Mouse (Mus musculus) midbrain, embryonic 14.5 days (tissue): ENCODE data around the gene Etfdh. TPM values are rescaled to one million over a fixed set of nuclear protein-coding genes. Genes with fewer than 3 reads are reported as not detected.
A peak's percentile ranks its signal among the peaks of the same experiment; 100 is the strongest.

Source experiments
- ATAC-seq: fragments of 200-750 bp; cut with Nextera tagmentation; 2 replicates; pipeline ENCODE4 v1.8.0; 2017; ENCODE audit warnings: moderate number of reproducible peaks, moderate library complexity; ENCODE audit not compliant: low FRiP score, low TSS enrichment
- DNase-seq: peaks from one replicate; pipeline ENCODE4 v3.0.0-alpha.2; 2015
- H3K27ac ChIP-seq: fragments of 300-500 bp; sonication (generic); replicated peaks from 2 replicates; pipeline ENCODE4 v1.5.1; 2014; ENCODE audit warnings: mild to moderate bottlenecking, low read depth, low read length, moderate library complexity
- H3K27me3 ChIP-seq: fragments of 300-500 bp; sonication (generic); 2 replicates; pipeline ENCODE4 v1.6.1; 2014; ENCODE audit warnings: low read length, control low read depth, mixed read lengths; ENCODE audit not compliant: control insufficient read depth, insufficient read depth
- H3K36me3 ChIP-seq: fragments of 300-500 bp; sonication (generic); 2 replicates; pipeline ENCODE4 v1.6.1; 2014; ENCODE audit warnings: low read length, control low read depth; ENCODE audit not compliant: control insufficient read depth, insufficient read depth
- H3K4me1 ChIP-seq: fragments of 300-500 bp; sonication (generic); 2 replicates; pipeline ENCODE4 v1.6.1; 2014; ENCODE audit warnings: mild to moderate bottlenecking, antibody characterized with exemption, low read length, control low read depth; ENCODE audit not compliant: control insufficient read depth, insufficient read depth
- H3K4me2 ChIP-seq: fragments of 300-500 bp; sonication (generic); 2 replicates; pipeline ENCODE4 v1.6.1; 2014; ENCODE audit warnings: mild to moderate bottlenecking, low read length, moderate library complexity
- H3K4me3 ChIP-seq: fragments of 300-500 bp; sonication (generic); replicated peaks from 2 replicates; pipeline ENCODE4 v1.5.1; 2014; ENCODE audit warnings: low read depth, low read length
- H3K9ac ChIP-seq: fragments of 300-500 bp; sonication (generic); replicated peaks from 2 replicates; pipeline ENCODE4 v1.6.1; 2014; ENCODE audit warnings: mild to moderate bottlenecking, low read length, moderate library complexity
- H3K9me3 ChIP-seq: fragments of 300-500 bp; sonication (generic); 2 replicates; pipeline ENCODE4 v1.6.1; 2016; ENCODE audit warnings: low read length, control low read depth, mixed read lengths; ENCODE audit not compliant: control insufficient read depth
- WGBS: fragments of 180-500 bp; shearing (Covaris S2); extraction: QIAGEN DNeasy Blood & Tissue Kit; methylation state at CpG from one replicate; pipeline ENCODE4 v1.1.7; 2014; 5-methylcytosine and 5-hydroxymethylcytosine counted together
- polyA plus RNA-seq: library from polyadenylated mRNA; unstranded; fragments of >200 nt; fragmentation: Nextera tagmentation; extraction: Ambion mirVana; gene quantifications from 2 replicates; pipeline ENCODE4 v1.2.1, GENCODE M21; 2014

The Etfdh gene
- polyA plus RNA-seq, 1 experiment from 2014 or later = 44.7 TPM

DNA sequence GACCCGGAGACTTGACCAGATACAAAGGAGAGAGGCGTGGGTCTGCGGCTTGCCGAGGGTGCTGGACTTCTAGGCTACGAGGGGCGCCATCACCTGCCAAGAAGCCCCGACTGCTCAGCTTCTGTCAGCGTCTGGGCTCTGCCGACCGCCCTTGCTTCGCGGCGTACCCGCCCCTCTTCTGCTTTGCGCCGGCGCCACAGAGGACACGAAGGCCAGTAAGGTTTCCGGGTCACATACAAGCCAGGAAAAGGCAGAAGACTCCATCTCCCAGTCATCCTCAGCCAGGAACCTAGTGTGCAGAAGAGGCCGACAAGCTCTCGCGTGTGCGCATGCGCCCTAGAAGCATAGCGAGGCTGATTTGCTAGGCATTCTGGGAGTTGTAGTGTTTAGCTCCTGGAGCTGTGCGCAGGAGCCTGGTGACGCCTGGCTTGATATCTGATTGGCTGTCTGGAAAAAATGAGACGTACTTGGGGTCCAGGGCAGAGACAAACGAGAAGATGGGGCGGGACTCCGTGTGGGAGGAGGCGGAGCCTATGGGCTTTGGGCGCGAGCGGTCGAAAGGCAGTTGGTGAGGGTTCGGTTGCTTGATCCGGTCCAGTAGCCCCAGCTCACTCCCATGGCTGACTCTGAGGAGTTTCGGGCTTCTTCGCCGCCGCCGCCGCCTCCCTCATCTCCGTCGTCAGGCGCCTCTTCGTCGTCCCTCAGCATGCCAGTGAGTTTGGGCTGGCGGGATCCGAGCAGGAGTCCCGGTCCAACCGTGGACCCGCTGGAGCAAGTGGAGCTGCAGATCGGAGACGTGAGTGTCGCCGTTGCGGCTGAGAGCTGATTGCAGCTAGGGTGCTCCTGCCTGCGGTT, 512 bp downstream of the Etfdh start, which contains the start of gene 4930579G24Rik:
Gene 4930579G24Rik (plus strand): TSS at position 519 of the 855 bp plus-strand sequence.
- Histone ChIP-seq H3K27ac (peak within 1 kb of the TSS; percentile 74), H3K4me2 (peak within 1 kb of the TSS; percentile 70), H3K27me3 (no peaks in the 10 kb centered on the region), H3K36me3 (peaks cover 16% of the 10 kb centered on the region; the same call in 1 of the 2 replicates), H3K9ac (peak within 1 kb of the TSS; percentile 66), H3K4me1 (0 out of 2 replicates have a peak, but pooled peaks cover 4% of the 10 kb centered on the region), H3K9me3 (no peaks in the 10 kb centered on the region), H3K4me3 (peak within 1 kb of the TSS; percentile 69)
- WGBS = under 1% methylated on average over 60 of the region's 60 CpGs
- ATAC-seq (peak; percentile 99), DNase-seq (peak; percentile 99)

DNA sequence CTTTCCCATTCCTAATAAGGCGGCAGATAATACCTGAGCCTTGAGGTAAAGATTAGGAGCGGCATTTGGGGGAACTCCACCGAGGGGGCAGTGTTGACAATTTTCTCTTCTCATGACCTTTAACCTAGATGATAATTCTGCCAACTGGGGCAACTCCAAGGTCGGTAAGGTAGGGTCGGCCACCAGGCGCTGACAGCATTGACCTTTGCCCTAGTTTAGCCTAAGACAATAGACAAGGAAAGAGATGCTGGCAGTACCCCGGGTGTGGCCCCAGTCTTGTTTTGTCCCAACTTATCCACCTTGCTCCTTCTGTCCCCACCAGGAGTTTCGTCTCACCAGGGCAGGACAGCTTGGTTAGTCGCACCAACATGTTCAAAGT, 1.1 kb downstream of the Etfdh start:
- DNase-seq (peak; percentile 43), ATAC-seq (no peak)
- H3K27ac ChIP-seq = peak overlapping the region; percentile 74
- H3K9ac ChIP-seq = peak overlapping the region; percentile 56
- no peaks in the 10 kb centered on the region for H3K27me3 ChIP-seq
- H3K36me3 ChIP-seq = peaks cover 13% of the 10 kb centered on the region; the same call in 1 of the 2 replicates
- H3K4me1 ChIP-seq = 0 out of 2 replicates have a peak, but pooled peaks cover 4% of the 10 kb centered on the region
- under 1% methylated on average over 9 of the region's 9 CpGs for WGBS
- H3K4me3 ChIP-seq = peak overlapping the region; percentile 69
- peak overlapping the region; percentile 70 for H3K4me2 ChIP-seq
- no peaks in the 10 kb centered on the region for H3K9me3 ChIP-seq

DNA sequence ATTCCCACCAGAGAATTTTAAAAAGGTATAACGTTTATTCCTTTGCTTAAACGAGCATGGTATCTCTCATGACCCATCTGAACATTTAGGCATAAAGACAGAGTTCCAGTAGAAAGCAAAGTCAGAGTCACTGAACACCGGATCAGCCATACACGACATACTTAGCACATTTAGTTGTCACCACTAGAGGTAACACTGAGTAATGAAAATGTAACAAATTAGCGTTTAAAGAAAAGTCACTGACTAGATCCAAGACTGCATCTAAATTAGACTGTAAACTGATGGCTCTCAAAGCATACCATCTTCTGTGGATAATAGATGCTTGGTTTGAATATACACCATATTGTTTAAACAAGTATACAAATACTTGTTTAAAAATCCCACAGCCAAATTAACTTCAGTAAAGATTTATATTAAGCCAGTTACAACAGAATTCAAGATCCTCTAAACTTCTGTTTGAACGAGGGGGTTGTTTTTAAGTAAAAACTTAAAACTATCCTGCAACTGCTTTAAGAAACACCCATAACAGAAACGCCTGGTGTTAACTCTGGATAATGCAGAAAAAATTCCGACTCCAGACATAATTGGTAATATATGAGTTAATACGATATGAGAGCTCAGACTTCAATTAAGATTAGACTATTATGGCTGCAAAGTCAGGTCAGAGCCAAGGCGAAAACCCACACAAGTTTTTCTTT, 1.7 kb downstream of the Etfdh start:
- ATAC-seq (no peak), DNase-seq (peak; percentile 12)
- Histone ChIP-seq H3K4me1 (0 out of 2 replicates have a peak, but pooled peaks cover 4% of the 10 kb centered on the region), H3K27ac (no peak overlapping the region), H3K36me3 (peaks cover 10% of the 10 kb centered on the region; the same call in 1 of the 2 replicates), H3K9ac (peak overlapping the region; percentile 56), H3K4me2 (peak overlapping the region; percentile 70), H3K9me3 (no peaks in the 10 kb centered on the region), H3K4me3 (peak overlapping the region; percentile 69), H3K27me3 (no peaks in the 10 kb centered on the region)
- WGBS = 30% methylated on average over 10 of the region's 10 CpGs

DNA sequence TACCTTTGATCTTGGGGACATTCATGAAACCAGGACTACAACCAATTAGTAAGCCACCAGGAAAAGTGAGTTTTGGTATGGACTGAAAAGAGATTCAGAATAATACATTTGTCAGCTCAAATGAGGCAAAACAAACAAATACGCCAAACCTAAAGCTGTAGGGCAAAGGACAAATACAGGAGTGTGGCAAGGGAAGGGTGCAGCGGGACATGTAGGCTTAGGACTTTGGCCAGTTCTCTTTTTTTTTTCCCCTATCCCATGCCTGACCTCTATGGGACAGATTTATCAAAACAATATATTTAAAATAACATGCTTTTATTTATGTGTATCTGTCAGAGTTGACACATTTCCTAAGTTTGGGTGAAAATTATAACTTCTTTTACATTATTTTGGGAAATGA, 19.4 kb downstream of the Etfdh start:
- Histone ChIP-seq H3K27me3 (no peaks in the 10 kb centered on the region), H3K4me2 (no peak overlapping the region), H3K4me1 (no peaks in the 10 kb centered on the region), H3K36me3 (peaks cover 66% of the 10 kb centered on the region), H3K9me3 (no peaks in the 10 kb centered on the region), H3K27ac (no peak overlapping the region), H3K9ac (no peak overlapping the region), H3K4me3 (no peak overlapping the region)
- ATAC-seq (no peak), DNase-seq (no peak)
- WGBS = 96% methylated on average over 2 of the region's 2 CpGs

DNA sequence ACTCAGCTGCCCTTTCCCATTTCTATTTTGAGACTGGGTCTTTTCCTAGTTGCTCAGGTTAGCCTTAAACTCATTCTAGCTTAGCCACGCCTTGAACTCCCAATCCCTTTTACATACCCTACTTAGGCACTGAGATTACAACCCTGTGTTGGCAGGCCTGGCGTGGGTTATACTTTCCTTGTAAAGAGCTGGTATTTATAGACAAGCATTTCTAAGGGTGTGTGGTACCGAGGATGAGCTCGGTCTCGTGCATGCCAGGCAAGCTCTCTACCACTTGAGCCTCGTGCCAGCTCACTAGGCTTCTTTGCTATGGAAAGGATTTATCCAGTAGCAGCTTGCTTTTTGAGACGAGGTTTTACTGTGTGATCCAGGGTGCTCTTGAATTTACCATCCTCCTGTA, 33.8 kb downstream of the Etfdh start:
- Histone ChIP-seq H3K9ac (no peak overlapping the region), H3K4me1 (peaks cover 9% of the 10 kb centered on the region), H3K27ac (no peak overlapping the region), H3K9me3 (no peaks in the 10 kb centered on the region), H3K36me3 (peaks cover 61% of the 10 kb centered on the region), H3K4me3 (no peak overlapping the region), H3K27me3 (no peaks in the 10 kb centered on the region), H3K4me2 (no peak overlapping the region)
- DNase-seq = no peak
- ATAC-seq = no peak
- WGBS = 94% methylated on average over 7 of the region's 7 CpGs

DNA sequence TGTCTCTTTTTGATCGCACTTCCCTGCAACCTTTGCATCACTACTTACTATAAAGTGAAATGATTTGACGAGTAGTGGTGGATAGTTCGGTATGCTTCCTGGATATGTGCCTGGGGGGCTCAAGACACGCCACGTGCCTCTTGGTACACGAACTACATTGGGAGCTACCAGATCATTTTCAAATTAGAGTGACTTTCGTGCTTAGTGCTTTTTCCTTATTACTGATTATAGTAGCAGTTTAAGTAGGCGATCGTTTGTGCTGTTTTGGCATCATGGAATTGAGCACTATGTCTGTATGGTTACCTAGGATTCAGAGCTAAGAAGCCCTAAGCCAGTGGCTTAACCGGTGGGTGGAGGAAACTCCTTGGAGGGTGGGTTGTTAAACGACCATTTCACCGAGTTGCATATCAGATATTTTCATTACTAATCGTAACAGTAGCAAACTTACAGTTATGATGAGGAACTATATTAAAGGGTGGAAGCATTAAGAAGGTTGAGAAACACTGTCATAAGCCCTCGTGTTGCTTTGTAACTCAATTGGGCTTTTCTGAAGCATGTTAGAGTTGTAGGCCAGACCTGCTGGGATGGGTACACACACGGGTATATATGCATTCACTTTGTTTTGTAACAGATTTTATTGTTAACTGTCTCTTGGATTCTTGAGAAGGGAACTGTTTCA, 37.4 kb downstream of the Etfdh start:
- ATAC-seq = no peak
- no peak overlapping the region for H3K27ac ChIP-seq

DNA sequence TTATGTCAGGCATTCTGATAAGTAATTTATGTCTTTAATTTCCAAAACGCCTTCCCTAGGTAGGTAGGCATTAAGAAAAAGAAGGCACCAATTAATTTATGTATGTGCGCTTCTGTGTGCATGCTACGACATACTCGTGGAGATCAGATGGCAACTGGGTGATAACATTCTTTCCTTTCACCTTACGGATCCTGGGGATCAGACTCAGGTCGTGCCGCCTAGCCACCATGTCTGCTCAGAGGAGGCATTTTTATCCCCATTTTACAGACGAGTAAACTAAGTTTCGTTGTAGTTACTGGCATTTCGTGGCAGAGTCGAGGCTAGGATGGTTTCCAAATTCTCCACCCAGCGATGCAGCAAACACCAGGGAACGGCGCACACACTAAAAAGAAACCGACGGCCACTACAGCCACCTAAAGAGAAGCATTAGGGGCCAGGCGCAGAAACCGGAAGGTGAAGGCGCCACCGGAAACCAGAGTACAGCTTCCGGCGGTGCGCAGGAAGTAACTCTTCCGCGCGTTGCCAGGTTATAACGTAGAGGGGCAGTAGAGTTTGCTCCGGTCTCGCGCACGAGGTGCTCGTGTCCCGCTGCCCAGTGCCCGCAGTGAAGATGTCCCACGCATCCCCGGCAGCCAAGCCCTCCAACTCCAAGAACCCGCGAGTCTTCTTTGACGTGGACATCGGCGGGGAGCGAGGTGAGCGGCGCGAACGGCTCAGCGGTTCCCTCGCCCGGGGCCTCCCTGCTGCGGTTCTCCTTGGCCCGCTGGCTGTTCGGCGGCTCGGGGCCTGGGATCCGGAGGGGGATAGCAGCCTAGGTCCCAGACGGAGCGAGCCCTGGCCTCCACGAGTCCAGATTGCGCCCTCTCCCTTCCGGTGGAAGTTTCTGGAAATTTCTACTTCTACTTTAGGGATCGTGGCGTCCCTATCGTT, 38.2 kb downstream of the Etfdh start, which contains the start of gene Ppid:
Gene Ppid (plus strand): TSS at position 480 of the 930 bp plus-strand sequence.
- 3% methylated on average over 63 of the region's 63 CpGs for WGBS
- Histone ChIP-seq H3K36me3 (peaks cover 26% of the 10 kb centered on the region), H3K27me3 (no peaks in the 10 kb centered on the region), H3K4me3 (peak within 1 kb of the TSS; percentile 88), H3K9me3 (no peaks in the 10 kb centered on the region), H3K27ac (peak within 1 kb of the TSS; percentile 68), H3K9ac (peak within 1 kb of the TSS; percentile 76), H3K4me1 (peaks cover 9% of the 10 kb centered on the region), H3K4me2 (peak within 1 kb of the TSS; percentile 80)
- peak; percentile 94 for DNase-seq
- peak; percentile 89 for ATAC-seq

More for the DNA sequence above, 37.4 kb downstream of the Etfdh start:
- Histone ChIP-seq H3K4me3 (peak overlapping the region; percentile 88), H3K27me3 (no peaks in the 10 kb centered on the region), H3K9ac (peak overlapping the region; percentile 76), H3K4me2 (peak overlapping the region; percentile 80), H3K36me3 (peaks cover 33% of the 10 kb centered on the region), H3K4me1 (peaks cover 9% of the 10 kb centered on the region), H3K9me3 (no peaks in the 10 kb centered on the region)
- 6% methylated on average over 15 of the region's 15 CpGs for WGBS
- DNase-seq = no peak
